In the genomic region with DNA sequence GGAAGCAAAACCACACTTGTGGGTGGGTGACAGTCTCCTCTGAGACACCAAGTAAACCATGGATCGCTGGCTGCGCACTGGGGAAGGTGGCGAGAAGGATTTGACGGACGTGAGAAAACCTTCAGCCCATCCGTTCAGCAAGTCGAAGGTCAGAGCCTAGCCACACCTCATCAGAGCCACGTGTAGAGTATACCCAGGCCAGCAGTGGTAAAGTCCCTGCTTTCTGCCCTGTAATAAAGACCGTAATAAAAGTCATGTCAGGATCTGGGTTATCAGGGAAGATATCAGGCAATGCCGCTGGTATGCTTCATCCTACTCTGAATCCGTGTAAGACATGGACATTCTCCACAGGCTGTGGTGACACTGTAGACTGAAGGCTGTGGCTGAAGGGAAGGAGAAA, we compare ENCODE assay signal across 20 mouse cellular contexts.
"Had no signal": no experiment of that assay in that cellular context is flagged by ENCODE, and none has a peak within 500 bp of the region (broad histone marks: within the 10 kb centered on the region; RNA-seq: fewer than 3 reads in every experiment).

No protein-coding gene starts in this region.

- H3K4me2 ChIP-seq: limb, embryonic 12.5 days; limb, embryonic 15.5 days; liver, embryonic 11.5 days; liver, embryonic 15.5 days; lung, embryonic 15.5 days; midbrain, embryonic 13.5 days had no signal

- H3K36me3 ChIP-seq: liver, embryonic 15.5 days; lung, embryonic 15.5 days; midbrain, embryonic 13.5 days had no signal

- H3K4me3 ChIP-seq: left cerebral cortex, adult 2 months; limb, embryonic 12.5 days; limb, embryonic 15.5 days; liver, embryonic 15.5 days; lung, embryonic 15.5 days; midbrain, embryonic 13.5 days had no signal

- H3K9me3 ChIP-seq: limb, embryonic 12.5 days; limb, embryonic 15.5 days; liver, embryonic 15.5 days; lung, embryonic 15.5 days; midbrain, embryonic 13.5 days had no signal

- H3K27ac ChIP-seq: kidney, postnatal 0 days; left cerebral cortex, adult 2 months; limb, embryonic 12.5 days; limb, embryonic 15.5 days; liver, embryonic 15.5 days; macrophage; midbrain, embryonic 13.5 days; stomach, postnatal 0 days had no signal

- H3K27me3 ChIP-seq: limb, embryonic 12.5 days; limb, embryonic 15.5 days; liver, embryonic 15.5 days; lung, embryonic 15.5 days had no signal

- ATAC-seq: inflammation-experienced regulatory T-cells, adult 6 months; midbrain, embryonic 13.5 days had no signal

- H3K9ac ChIP-seq: limb, embryonic 12.5 days; limb, embryonic 15.5 days; liver, embryonic 15.5 days; lung, embryonic 15.5 days; midbrain, embryonic 13.5 days had no signal

- DNase-seq: kidney, adult 18-20 months; kidney, postnatal 25 days; layer of hippocampus, postnatal 36 days; left cerebral cortex, postnatal 4 days; lung, adult 18-20 months; lung, postnatal 14 days; thymus, adult 2 months; thymus, postnatal 14 days; thymus, postnatal 4 days had no signal
